Mouse (Mus musculus): ENCODE measurements around the gene P3h1. TPM values are rescaled to one million over a fixed set of nuclear protein-coding genes. Genes with fewer than 3 reads are reported as not detected.
"Not testable (repeated sequence)": the region's sequence is repeated elsewhere in the genome, so short reads cannot be mapped to it uniquely, and the experiment has no call there.

Gene P3h1
- polyA plus RNA-seq, 1 experiment from 2014 or later, result 15.7 TPM

DNA sequence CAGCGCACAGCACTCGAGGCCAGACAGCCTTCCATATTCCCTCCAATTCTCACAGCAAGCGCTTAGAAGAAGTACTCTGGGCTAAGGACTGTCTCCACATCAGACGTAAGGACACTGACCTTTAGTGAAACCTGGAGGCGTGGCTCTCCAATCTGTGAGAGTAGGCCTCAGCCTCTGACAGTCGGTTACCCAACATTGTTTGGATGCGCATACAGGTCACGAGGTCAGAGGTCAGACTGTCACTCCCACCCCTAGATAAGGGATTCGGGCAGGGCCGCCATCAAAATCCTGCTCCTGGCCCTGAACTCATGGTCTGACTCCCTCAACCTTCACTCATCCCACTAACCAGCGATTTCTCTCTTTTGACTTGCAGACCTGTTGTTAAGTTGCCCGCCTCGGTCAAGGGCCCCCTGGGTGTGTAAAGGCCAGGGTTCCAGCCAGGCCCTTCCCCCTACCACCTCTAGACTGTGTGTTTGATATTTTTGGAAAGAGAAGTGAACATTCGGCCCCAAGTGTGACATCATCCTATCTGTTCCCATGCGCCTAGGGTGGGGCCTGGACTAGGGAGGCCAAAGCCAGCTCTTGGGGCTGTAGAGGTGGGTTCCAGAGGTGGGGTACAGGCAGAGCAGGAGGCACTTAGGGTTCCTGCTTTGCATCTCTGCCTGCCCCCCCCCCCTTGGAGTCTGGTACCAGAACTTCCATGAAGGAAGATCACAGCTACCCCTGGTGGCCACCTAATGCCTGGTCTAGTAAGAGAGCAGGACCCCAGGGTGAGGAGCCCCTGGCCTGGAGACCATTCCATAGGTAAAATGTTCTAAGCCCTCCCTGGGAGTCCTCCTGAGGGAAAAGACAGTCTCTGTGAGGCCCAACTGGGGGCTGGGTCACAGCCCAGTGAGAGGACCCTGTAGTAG is 26.9 kb downstream of the P3h1 start:
- Histone ChIP-seq H3K36me3 (replicated peaks) (no peaks in the 10 kb centered on the region), H3K4me1 (peaks cover 10% of the 10 kb centered on the region), H3K27me3 (no peaks in the 10 kb centered on the region), H3K9ac (no peak overlapping the region), H3K27ac (no peak overlapping the region), H3K4me2 (no peak overlapping the region), H3K9me3 (no peaks in the 10 kb centered on the region), H3K4me3 (replicated peaks) (no peak overlapping the region)
- 0 out of 2 replicates have a peak, but pooled peaks have one; percentile 17 for ATAC-seq (ENCODE audit: low FRiP score)
- 89% methylated on average over 15 of the region's 15 CpGs for WGBS

DNA sequence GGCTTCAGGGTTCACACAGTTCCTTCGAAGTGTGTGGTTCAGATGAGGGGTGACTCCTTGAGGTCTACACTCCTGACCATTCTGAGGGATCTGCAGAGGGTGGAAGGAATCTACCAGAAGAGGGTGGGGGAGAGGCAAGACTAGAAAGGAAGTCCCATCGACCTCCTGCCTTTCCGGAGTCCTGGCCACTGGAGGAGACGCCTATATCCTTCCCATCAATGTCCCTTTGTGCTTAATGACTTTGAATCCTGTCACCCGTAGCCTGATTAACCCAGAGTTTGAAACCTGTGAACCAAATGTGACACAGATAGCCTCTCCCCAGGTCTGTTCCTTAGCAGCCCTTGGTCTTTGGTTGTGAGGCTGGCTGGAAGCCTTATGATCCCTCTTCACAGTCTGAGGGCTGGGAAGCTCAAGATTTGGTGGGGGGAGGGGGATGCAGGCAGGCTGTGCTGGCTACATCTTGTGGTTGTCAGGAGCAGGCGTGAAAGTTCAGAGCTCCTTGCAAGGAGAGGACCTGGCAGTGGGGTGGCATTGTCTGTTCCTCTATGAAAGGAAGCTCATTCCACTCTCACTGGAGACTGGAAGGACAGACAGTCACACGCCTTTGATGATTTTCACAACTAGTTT is 28.5 kb downstream of the P3h1 start:
- H3K9ac ChIP-seq, result no peak overlapping the region
- 74% methylated on average over 7 of the region's 7 CpGs for WGBS
- H3K27ac ChIP-seq, result no peak overlapping the region

DNA sequence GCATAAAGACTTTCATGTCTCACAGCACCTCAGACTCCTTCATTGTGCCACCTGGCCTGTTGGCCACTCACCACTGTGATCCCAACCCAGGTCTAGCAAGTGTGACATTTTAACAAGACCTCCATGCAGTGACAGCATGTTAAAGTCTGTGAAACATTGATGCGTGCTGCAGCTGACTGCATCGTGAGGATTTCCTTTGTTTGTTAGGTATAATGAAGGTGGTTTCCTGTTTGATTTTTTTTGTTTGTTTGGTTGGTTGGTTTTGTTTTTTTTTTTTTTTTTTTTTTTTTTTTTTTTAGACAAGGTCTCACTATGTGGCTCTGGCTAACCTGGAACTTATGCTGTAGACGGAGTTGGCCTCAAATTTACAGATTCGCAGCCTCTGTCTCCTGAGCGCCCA is 29.8 kb downstream of the P3h1 start:
- Histone ChIP-seq H3K27me3 (no peaks in the 10 kb centered on the region), H3K4me1 (no peaks in the 10 kb centered on the region; the same call in 1 of the 2 replicates), H3K4me2 (no peak overlapping the region), H3K9me3 (no peaks in the 10 kb centered on the region), H3K4me3 (replicated peaks) (no peak overlapping the region), H3K36me3 (replicated peaks) (no peaks in the 10 kb centered on the region), H3K27ac (no peak overlapping the region), H3K9ac (no peak overlapping the region)
- 94% methylated on average over 5 of the region's 5 CpGs for WGBS
- ATAC-seq (ENCODE audit: low FRiP score), result no peak

More for the DNA sequence above, 28.5 kb downstream of the P3h1 start:
- no peaks in the 10 kb centered on the region for H3K9me3 ChIP-seq
- H3K27me3 ChIP-seq, result no peaks in the 10 kb centered on the region
- H3K4me1 ChIP-seq, result no peaks in the 10 kb centered on the region; the same call in 1 of the 2 replicates
- no peak overlapping the region for H3K4me2 ChIP-seq
- no peak overlapping the region for H3K4me3 ChIP-seq (replicated peaks)
- no peaks in the 10 kb centered on the region for H3K36me3 ChIP-seq (replicated peaks)
- ATAC-seq (ENCODE audit: low FRiP score), result no peak

DNA sequence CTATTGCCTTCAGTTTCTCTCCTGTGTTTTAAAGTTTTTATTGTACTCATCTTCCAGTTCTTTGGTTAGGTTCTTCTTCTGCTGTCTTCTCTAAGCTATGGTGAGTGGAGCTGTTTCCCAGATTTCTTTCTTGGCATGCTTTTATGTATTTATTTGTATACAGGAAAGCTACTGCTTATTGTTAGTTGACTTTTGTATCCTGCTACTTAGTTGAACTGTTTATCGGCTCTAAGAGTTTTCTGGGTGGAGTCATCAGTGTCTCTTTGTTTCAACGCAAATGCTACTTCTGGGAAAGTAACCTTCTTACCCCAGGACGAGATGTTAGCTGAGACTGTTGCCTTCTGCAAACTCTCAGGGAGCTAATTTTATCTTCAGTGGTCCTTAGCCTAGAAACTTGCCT is 30.7 kb downstream of the P3h1 start:
- Histone ChIP-seq H3K9me3 (no peaks in the 10 kb centered on the region), H3K36me3 (replicated peaks) (0 out of 2 replicates have a peak, but pooled peaks cover 3% of the 10 kb centered on the region), H3K9ac (no peak overlapping the region), H3K4me3 (replicated peaks) (no peak overlapping the region), H3K4me1 (no peaks in the 10 kb centered on the region; the same call in 1 of the 2 replicates), H3K4me2 (no peak overlapping the region), H3K27me3 (no peaks in the 10 kb centered on the region), H3K27ac (no peak overlapping the region)
- no peak for ATAC-seq (ENCODE audit: low FRiP score)
- 73% methylated on average over 3 of the region's 3 CpGs for WGBS

DNA sequence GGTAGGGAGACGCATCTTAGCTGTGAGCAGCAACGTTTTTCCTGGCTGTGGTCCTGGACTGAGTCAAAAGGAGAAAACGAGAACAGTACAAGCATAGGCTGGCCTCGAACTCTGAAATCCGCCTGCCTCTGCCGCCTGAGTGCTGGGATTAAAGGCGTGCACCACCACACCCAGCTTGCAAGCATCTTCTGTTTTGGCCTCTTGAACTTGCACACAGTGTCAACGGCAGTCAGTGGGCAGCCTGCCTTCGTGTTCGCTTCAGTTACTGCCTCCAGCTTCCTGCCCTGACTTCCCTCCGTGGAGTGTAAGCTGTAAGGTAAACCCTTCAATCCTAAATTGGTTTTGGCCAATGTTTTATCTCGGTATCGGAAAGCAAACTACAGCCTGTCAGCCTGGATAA is 33.9 kb downstream of the P3h1 start:
- H3K27me3 ChIP-seq, result no peaks in the 10 kb centered on the region
- no peak overlapping the region for H3K27ac ChIP-seq
- WGBS, result 77% methylated on average over 13 of the region's 13 CpGs
- no peak for ATAC-seq (ENCODE audit: low FRiP score)
- H3K36me3 ChIP-seq (replicated peaks), result peaks cover 29% of the 10 kb centered on the region
- no peak overlapping the region for H3K4me3 ChIP-seq (replicated peaks)
- no peaks in the 10 kb centered on the region for H3K4me1 ChIP-seq
- no peaks in the 10 kb centered on the region for H3K9me3 ChIP-seq
- H3K9ac ChIP-seq, result no peak overlapping the region
- H3K4me2 ChIP-seq, result no peak overlapping the region

DNA sequence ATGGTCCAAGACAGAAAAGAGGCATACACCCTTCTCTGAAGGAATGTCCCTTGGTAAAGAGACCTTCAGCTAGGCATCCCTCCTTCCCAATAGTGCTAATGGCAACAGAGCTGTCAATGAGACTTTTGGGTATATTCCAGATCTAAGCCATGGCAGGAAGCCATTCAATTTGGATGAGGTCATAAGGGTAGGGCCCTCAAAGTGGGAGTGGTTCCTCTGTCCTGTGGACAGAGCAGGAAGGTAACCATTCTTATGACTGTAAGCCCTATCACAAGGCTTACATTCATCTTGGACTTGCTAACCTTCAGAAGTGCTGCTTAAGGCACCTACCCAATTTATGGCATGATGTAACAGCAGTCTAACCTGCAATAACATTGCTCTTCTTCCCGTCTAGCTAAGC is 41.9 kb downstream of the P3h1 start:
- ATAC-seq (ENCODE audit: low FRiP score), result no peak
- Histone ChIP-seq H3K9me3 (no peaks in the 10 kb centered on the region), H3K9ac (no peak overlapping the region), H3K27ac (no peak overlapping the region), H3K4me3 (replicated peaks) (no peak overlapping the region), H3K36me3 (replicated peaks) (peaks cover 94% of the 10 kb centered on the region), H3K4me1 (no peaks in the 10 kb centered on the region), H3K4me2 (no peak overlapping the region), H3K27me3 (no peaks in the 10 kb centered on the region)
- 94% methylated on average over 1 of the region's 1 CpGs for WGBS

DNA sequence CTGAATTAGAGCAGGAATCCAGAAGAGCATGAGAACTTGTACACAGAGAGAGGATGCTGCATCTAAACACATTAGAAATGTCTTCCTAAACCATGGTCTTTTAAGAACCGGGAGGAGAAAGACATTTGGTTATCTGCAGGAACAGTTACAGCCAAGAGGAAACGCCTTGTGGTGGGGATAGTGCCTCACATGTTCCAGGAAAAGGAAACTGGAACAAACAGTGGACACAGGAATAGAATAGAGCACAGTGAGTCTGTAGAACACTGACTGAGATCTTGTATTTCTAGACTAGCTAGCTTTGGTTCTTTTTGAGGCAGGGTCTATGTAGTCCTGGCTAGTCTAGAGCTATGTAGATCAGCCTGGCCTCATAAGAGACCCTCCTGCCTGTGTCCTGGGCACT is 42.5 kb downstream of the P3h1 start:
- WGBS, result 86% methylated on average over 2 of the region's 2 CpGs
- no peak for ATAC-seq (ENCODE audit: low FRiP score)
- no peak overlapping the region for H3K9ac ChIP-seq
- H3K4me2 ChIP-seq, result no peak overlapping the region
- no peaks in the 10 kb centered on the region for H3K9me3 ChIP-seq
- H3K36me3 ChIP-seq (replicated peaks), result peaks cover 95% of the 10 kb centered on the region
- H3K27me3 ChIP-seq, result no peaks in the 10 kb centered on the region
- H3K4me3 ChIP-seq (replicated peaks), result no peak overlapping the region
- H3K27ac ChIP-seq, result no peak overlapping the region
- H3K4me1 ChIP-seq, result no peaks in the 10 kb centered on the region

DNA sequence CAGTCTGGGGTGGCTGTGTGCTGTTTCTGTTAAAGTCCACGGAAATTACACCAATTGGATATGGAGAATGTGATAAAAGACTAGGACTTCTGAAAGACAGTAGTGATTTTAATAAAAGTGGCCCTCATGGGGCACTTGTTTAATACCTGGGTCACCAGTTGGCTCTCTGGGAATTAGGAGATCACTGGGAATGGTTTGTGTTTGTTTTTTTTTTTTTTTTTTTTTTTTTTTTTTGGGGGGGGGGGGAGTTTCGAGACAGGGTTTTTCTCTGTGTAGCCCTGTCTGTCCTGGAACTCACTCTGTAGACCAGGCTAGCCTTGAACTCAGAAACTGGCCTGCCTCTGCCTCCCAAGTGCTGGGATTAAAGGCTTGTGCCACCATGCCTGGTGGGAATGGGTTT is 43.0 kb downstream of the P3h1 start:
- Histone ChIP-seq H3K4me1 (no peaks in the 10 kb centered on the region), H3K27ac (no peak overlapping the region), H3K27me3 (no peaks in the 10 kb centered on the region), H3K9ac (no peak overlapping the region), H3K4me2 (no peak overlapping the region), H3K4me3 (replicated peaks) (no peak overlapping the region), H3K9me3 (no peaks in the 10 kb centered on the region), H3K36me3 (replicated peaks) (peaks cover 93% of the 10 kb centered on the region)
- 91% methylated on average over 2 of the region's 2 CpGs for WGBS
- no peak for ATAC-seq (ENCODE audit: low FRiP score)

DNA sequence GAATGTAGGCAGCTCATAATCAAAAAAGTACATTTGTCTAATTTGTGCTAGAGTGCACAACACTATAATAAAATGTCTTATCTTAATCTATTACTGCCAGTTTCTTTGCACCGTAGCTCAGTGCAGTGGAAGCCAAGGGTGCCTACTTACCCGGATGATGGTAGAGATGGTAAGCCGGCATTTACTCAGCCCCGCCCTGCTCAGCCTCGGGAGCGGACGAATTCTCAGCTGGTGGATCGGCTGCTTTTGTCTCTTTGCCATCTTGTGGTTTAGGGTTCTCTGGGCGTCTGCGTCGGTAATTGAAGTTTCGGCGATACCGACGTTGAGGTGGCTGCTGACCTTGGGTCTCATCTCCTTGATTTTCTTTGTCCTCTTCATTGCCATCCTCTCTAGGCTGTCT is 46.1 kb downstream of the P3h1 start:
- H3K36me3 ChIP-seq (replicated peaks), result peaks cover 93% of the 10 kb centered on the region
- WGBS, result 93% methylated on average over 15 of the region's 15 CpGs
- H3K4me3 ChIP-seq (replicated peaks); H3K9ac ChIP-seq; H3K27me3 ChIP-seq; H3K27ac ChIP-seq; ATAC-seq (ENCODE audit: low FRiP score); H3K4me1 ChIP-seq; H3K9me3 ChIP-seq; H3K4me2 ChIP-seq: not testable (repeated sequence)

DNA sequence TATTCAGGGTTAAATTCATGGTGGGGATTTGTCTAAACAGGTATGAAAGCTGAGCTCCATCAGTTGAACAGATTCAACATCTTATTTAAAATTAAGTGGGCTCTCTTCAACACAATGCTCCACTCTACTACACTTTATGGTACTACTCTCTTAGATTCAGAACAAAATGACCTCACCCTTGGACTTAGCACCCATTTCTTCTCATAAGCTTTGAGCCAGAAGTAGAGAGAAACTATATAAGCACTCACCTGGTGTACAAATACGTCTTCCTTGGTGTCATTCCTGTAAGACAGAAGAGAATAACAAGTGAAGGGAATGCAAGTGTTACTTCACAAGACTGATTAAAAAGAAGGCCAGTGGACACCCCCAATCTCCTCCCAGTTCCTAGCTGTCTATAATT is 52.1 kb downstream of the P3h1 start:
- 86% methylated on average over 1 of the region's 1 CpGs for WGBS
- Histone ChIP-seq H3K4me1 (peaks cover 7% of the 10 kb centered on the region; the same call in 1 of the 2 replicates), H3K4me2 (no peak overlapping the region), H3K9me3 (no peaks in the 10 kb centered on the region), H3K27ac (no peak overlapping the region), H3K4me3 (replicated peaks) (no peak overlapping the region), H3K27me3 (no peaks in the 10 kb centered on the region), H3K36me3 (replicated peaks) (peaks cover 71% of the 10 kb centered on the region), H3K9ac (no peak overlapping the region)
- ATAC-seq (ENCODE audit: low FRiP score), result no peak

DNA sequence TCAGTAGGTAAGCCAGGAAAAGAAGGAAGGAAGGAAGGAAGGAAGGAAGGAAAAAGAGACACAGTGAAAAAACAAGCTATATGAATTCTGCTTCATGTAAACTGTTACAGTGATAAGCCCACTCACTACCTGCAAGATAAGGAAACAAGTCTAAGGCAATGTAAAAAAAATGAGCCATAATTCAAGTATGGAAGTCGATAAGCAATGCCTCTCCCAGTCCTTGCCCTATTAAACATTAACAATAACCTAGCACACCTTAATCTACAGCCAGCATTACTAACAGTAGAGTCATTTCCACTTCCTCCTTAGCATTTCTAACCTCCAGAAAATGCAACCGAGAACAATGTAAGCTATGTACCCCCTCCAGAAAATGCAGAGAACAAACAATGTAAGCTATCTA is 52.6 kb downstream of the P3h1 start:
- peaks cover 69% of the 10 kb centered on the region for H3K36me3 ChIP-seq (replicated peaks)
- peaks cover 9% of the 10 kb centered on the region; the same call in 1 of the 2 replicates for H3K4me1 ChIP-seq
- no peak overlapping the region for H3K27ac ChIP-seq
- H3K9me3 ChIP-seq, result no peaks in the 10 kb centered on the region
- no peak overlapping the region for H3K9ac ChIP-seq
- no peak for ATAC-seq (ENCODE audit: low FRiP score)
- H3K4me3 ChIP-seq (replicated peaks), result no peak overlapping the region
- 81% methylated on average over 2 of the region's 2 CpGs for WGBS
- H3K4me2 ChIP-seq, result no peak overlapping the region
- H3K27me3 ChIP-seq, result no peaks in the 10 kb centered on the region

DNA sequence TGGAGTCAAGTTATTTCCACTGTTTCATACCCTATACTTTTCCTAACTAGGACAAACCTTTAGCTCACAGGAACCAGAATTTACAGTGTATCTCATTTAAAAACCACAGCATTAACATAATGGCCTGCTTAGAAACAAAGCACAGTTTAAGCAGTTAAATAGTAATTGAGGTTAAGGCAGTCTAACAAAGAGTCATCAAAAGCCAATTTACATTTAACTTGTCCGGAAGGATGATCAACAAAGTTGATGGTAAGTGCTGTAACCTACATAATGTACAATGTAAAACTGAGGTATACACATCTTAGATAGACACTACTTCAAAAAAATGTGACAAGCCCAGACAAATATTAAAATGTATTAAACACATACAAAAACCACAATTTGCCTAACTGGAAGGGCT is 59.2 kb downstream of the P3h1 start:
- H3K4me2 ChIP-seq, result peak overlapping the region; percentile 83
- H3K27me3 ChIP-seq, result no peaks in the 10 kb centered on the region
- peak overlapping the region; percentile 100 for H3K4me3 ChIP-seq (replicated peaks)
- ATAC-seq (ENCODE audit: low FRiP score), result no peak
- H3K9me3 ChIP-seq, result no peaks in the 10 kb centered on the region
- peak overlapping the region; percentile 99 for H3K9ac ChIP-seq
- H3K27ac ChIP-seq, result no peak overlapping the region
- peaks cover 33% of the 10 kb centered on the region for H3K4me1 ChIP-seq
- H3K36me3 ChIP-seq (replicated peaks), result peaks cover 25% of the 10 kb centered on the region
- WGBS, result 71% methylated on average over 1 of the region's 1 CpGs

All from forebrain, embryonic 12.5 days (tissue).